Mouse (Mus musculus): Measurements from ENCODE around the gene Gm5447. TPM values are rescaled to one million over a fixed set of nuclear protein-coding genes. Genes with fewer than 3 reads are reported as not detected.

Gene Gm5447
- not detected for total RNA-seq (2023)

GRCm38 (mm10) chr13:30973501-30974246 is at the start of gene Gm5447, which contains the start of gene Exoc2:
Gene Gm5447 (plus strand): TSS chr13:30974204.
Gene Exoc2 (minus strand): TSS chr13:30974093.

DNA sequence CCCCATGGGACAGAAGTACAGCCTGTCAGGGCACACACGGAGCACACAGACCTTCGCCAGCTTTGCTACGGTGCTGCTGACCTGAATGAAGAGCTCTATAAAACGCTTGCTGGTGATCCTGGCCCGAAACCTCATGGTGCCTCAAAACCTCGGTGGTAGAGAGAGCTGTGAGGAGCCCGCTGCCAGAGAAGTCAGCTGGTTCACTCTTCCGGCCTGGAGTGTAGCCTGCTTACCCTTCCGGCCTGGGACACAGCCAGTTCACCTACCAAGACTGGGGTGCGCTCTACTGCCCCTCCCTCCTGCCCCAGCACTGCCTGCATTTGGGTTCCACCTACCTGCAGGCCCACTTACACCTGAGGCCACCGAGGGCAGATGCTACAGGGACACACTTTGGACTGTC is 26.5 kb upstream of the Gm5447 start, which contains the start of gene Hus1b:
Gene Hus1b (minus strand): TSS at position 220 of the 400 bp plus-strand sequence.

Other genes starting within 250 kb of the Gm5447 start
- gene Irf4, start 225.0 kb upstream of the Gm5447 start, total RNA-seq (2023), result 10 to 100 TPM; 50.2 to 62.3 TPM
- 1 to 10 TPM; 1.1 to 1.6 TPM for gene Hus1b, start 26.4 kb upstream of the Gm5447 start, total RNA-seq (2023)
- 10 to 100 TPM; 57.7 to 58.8 TPM for gene Exoc2, start 111 bp upstream of the Gm5447 start, total RNA-seq (2023)

Data from monocyte, adult 59 days (primary cell).